Mouse (Mus musculus) embryonic facial prominence, embryonic 14.5 days (tissue): ENCODE measurements at regions not wholly inside any gene's neighbourhood (a gene's known extent, or its start where the extent isn't known, plus 50 kb on each side); places are given as distances from the start of the nearest gene placed in this dataset.

Experiments used
- ATAC-seq: fragments of 200-750 bp; cut with Nextera tagmentation; 2 replicates; pipeline ENCODE4 v1.8.0; 2017; ENCODE audit warnings: low read depth, moderate number of reproducible peaks, moderate TSS enrichment
- DNase-seq: peaks from one replicate; pipeline ENCODE4 v3.0.0-alpha.2; 2015; ENCODE audit warnings: low spot score
- H3K27ac ChIP-seq: fragments of 300-500 bp; sonication (generic); replicated peaks from 2 replicates; pipeline ENCODE4 v1.5.1; 2014; ENCODE audit warnings: low read depth, mild to moderate bottlenecking, low read length, moderate library complexity
- H3K27me3 ChIP-seq: fragments of 300-500 bp; sonication (generic); replicated peaks from 2 replicates; pipeline ENCODE4 v1.6.1; 2014; ENCODE audit warnings: low read length; ENCODE audit not compliant: control insufficient read depth, insufficient read depth
- H3K36me3 ChIP-seq: fragments of 300-500 bp; sonication (generic); 2 replicates; pipeline ENCODE4 v1.6.1; 2014; ENCODE audit warnings: low read length, mixed read lengths; ENCODE audit not compliant: control insufficient read depth, insufficient read depth
- H3K4me1 ChIP-seq: fragments of 300-500 bp; sonication (generic); 2 replicates; pipeline ENCODE4 v1.6.1; 2014; ENCODE audit warnings: antibody characterized with exemption, low read length; ENCODE audit not compliant: control insufficient read depth, insufficient read depth
- H3K4me2 ChIP-seq: fragments of 300-500 bp; sonication (generic); 2 replicates; pipeline ENCODE4 v1.6.1; 2014; ENCODE audit warnings: low read depth, mild to moderate bottlenecking, low read length, moderate library complexity, mixed read lengths
- H3K4me3 ChIP-seq: fragments of 300-500 bp; sonication (generic); 2 replicates; pipeline ENCODE4 v1.5.1; 2014; ENCODE audit warnings: low read depth, mild to moderate bottlenecking, low read length
- H3K9ac ChIP-seq: fragments of 300-500 bp; sonication (generic); 2 replicates; pipeline ENCODE4 v1.6.1; 2014; ENCODE audit warnings: low read depth, mild to moderate bottlenecking, low read length, moderate library complexity, mixed read lengths
- H3K9me3 ChIP-seq: fragments of 300-500 bp; sonication (generic); 2 replicates; pipeline ENCODE4 v1.6.1; 2016; ENCODE audit warnings: low read length; ENCODE audit not compliant: control insufficient read depth
- WGBS: fragments of 180-500 bp; shearing (Covaris S2); extraction: QIAGEN DNeasy Blood & Tissue Kit; methylation state at CpG from one replicate; pipeline ENCODE4 v1.1.7; 2014; 5-methylcytosine and 5-hydroxymethylcytosine counted together

GRCm38 (mm10) chr3:42661956-42662355, 919.5 kb downstream of the D3Ertd751e start:
- ATAC-seq: no peak
- no peaks in the 10 kb centered on the region for H3K36me3 ChIP-seq
- H3K27me3 ChIP-seq: no peaks in the 10 kb centered on the region
- H3K4me3 ChIP-seq: no peak overlapping the region
- no peak overlapping the region for H3K27ac ChIP-seq
- DNase-seq: peak; percentile 2
- 63% methylated on average over 2 of the region's 2 CpGs for WGBS
- no peak overlapping the region for H3K9ac ChIP-seq
- no peak overlapping the region for H3K4me2 ChIP-seq
- H3K4me1 ChIP-seq: no peaks in the 10 kb centered on the region
- H3K9me3 ChIP-seq: no peaks in the 10 kb centered on the region

GRCm38 (mm10) chr3:42676668-42677398, 934.4 kb downstream of the D3Ertd751e start:
- ATAC-seq (no peak), DNase-seq (no peak)
- Histone ChIP-seq H3K27ac (no peak overlapping the region), H3K4me1 (no peaks in the 10 kb centered on the region), H3K36me3 (no peaks in the 10 kb centered on the region), H3K4me2 (no peak overlapping the region), H3K27me3 (no peaks in the 10 kb centered on the region), H3K9ac (no peak overlapping the region), H3K4me3 (no peak overlapping the region), H3K9me3 (no peaks in the 10 kb centered on the region)
- WGBS: 84% methylated on average over 2 of the region's 2 CpGs

- no peak overlapping the region for H3K4me3 ChIP-seq
- H3K9ac ChIP-seq: no peak overlapping the region
- H3K27me3 ChIP-seq: no peaks in the 10 kb centered on the region
- DNase-seq: no peak
- no peak overlapping the region for H3K27ac ChIP-seq
- H3K9me3 ChIP-seq: no peaks in the 10 kb centered on the region
- ATAC-seq: no peak
- 70% methylated on average over 2 of the region's 2 CpGs for WGBS
- no peak overlapping the region for H3K4me2 ChIP-seq
- no peaks in the 10 kb centered on the region for H3K4me1 ChIP-seq
- no peaks in the 10 kb centered on the region for H3K36me3 ChIP-seq
Observed at GRCm38 (mm10) chr3:42694726-42695125, 952.3 kb downstream of the D3Ertd751e start.

GRCm38 (mm10) chr3:42738910-42739309, 996.5 kb downstream of the D3Ertd751e start:
- no peak overlapping the region for H3K4me3 ChIP-seq
- H3K9me3 ChIP-seq: no peaks in the 10 kb centered on the region
- ATAC-seq: no peak
- DNase-seq: no peak
- no peak overlapping the region for H3K9ac ChIP-seq
- H3K4me1 ChIP-seq: no peaks in the 10 kb centered on the region
- no peak overlapping the region for H3K27ac ChIP-seq
- 30% methylated on average over 1 of the region's 1 CpGs for WGBS
- H3K4me2 ChIP-seq: no peak overlapping the region
- no peaks in the 10 kb centered on the region for H3K27me3 ChIP-seq
- no peaks in the 10 kb centered on the region for H3K36me3 ChIP-seq

- DNase-seq (peak; percentile 19), ATAC-seq (no peak)
- no peaks in the 10 kb centered on the region for H3K27me3 ChIP-seq
- H3K36me3 ChIP-seq: no peaks in the 10 kb centered on the region
- H3K4me2 ChIP-seq: no peak overlapping the region
- H3K4me3 ChIP-seq: no peak overlapping the region
- WGBS: 74% methylated on average over 4 of the region's 4 CpGs
- no peak overlapping the region for H3K9ac ChIP-seq
- no peak overlapping the region for H3K27ac ChIP-seq
- no peaks in the 10 kb centered on the region for H3K4me1 ChIP-seq
- H3K9me3 ChIP-seq: no peaks in the 10 kb centered on the region
Observed at GRCm38 (mm10) chr3:42753130-42753529, 1010.7 kb downstream of the D3Ertd751e start.

- no peak for ATAC-seq
- H3K4me3 ChIP-seq: no peak overlapping the region
- no peak overlapping the region for H3K9ac ChIP-seq
- H3K4me1 ChIP-seq: no peaks in the 10 kb centered on the region
- no peak for DNase-seq
- H3K27ac ChIP-seq: no peak overlapping the region
- no peak overlapping the region for H3K4me2 ChIP-seq
- no peaks in the 10 kb centered on the region for H3K36me3 ChIP-seq
- no peaks in the 10 kb centered on the region for H3K9me3 ChIP-seq
- no peaks in the 10 kb centered on the region for H3K27me3 ChIP-seq
Observed at GRCm38 (mm10) chr3:42757335-42757734, 1014.9 kb downstream of the D3Ertd751e start.

- 43% methylated on average over 1 of the region's 1 CpGs for WGBS
- no peaks in the 10 kb centered on the region for H3K4me1 ChIP-seq
- H3K4me2 ChIP-seq: no peak overlapping the region
- no peaks in the 10 kb centered on the region for H3K27me3 ChIP-seq
- no peak overlapping the region for H3K27ac ChIP-seq
- H3K36me3 ChIP-seq: no peaks in the 10 kb centered on the region
- no peak overlapping the region for H3K9ac ChIP-seq
- H3K4me3 ChIP-seq: no peak overlapping the region
- DNase-seq (no peak), ATAC-seq (no peak)
- no peaks in the 10 kb centered on the region for H3K9me3 ChIP-seq
Observed at GRCm38 (mm10) chr3:42757830-42758385, 1015.5 kb downstream of the D3Ertd751e start.

GRCm38 (mm10) chr3:42762205-42762604, 1019.8 kb downstream of the D3Ertd751e start:
- H3K9me3 ChIP-seq: no peaks in the 10 kb centered on the region
- H3K27me3 ChIP-seq: no peaks in the 10 kb centered on the region
- H3K36me3 ChIP-seq: no peaks in the 10 kb centered on the region
- no peak overlapping the region for H3K4me2 ChIP-seq
- H3K4me3 ChIP-seq: no peak overlapping the region
- no peak for ATAC-seq
- H3K4me1 ChIP-seq: no peaks in the 10 kb centered on the region
- H3K27ac ChIP-seq: no peak overlapping the region
- no peak for DNase-seq
- no peak overlapping the region for H3K9ac ChIP-seq

GRCm38 (mm10) chr3:42783478-42783877, 1041.1 kb downstream of the D3Ertd751e start:
- no peaks in the 10 kb centered on the region for H3K27me3 ChIP-seq
- H3K27ac ChIP-seq: no peak overlapping the region
- H3K4me1 ChIP-seq: no peaks in the 10 kb centered on the region
- no peak for ATAC-seq
- no peaks in the 10 kb centered on the region for H3K9me3 ChIP-seq
- H3K9ac ChIP-seq: no peak overlapping the region
- H3K36me3 ChIP-seq: no peaks in the 10 kb centered on the region
- no peak overlapping the region for H3K4me2 ChIP-seq
- WGBS: 89% methylated on average over 3 of the region's 3 CpGs
- no peak for DNase-seq
- no peak overlapping the region for H3K4me3 ChIP-seq
